Mouse (Mus musculus): ENCODE measurements around the gene March4. TPM values are rescaled to one million over a fixed set of nuclear protein-coding genes. Genes with fewer than 3 reads are reported as not detected.

The March4 gene
- polyA plus RNA-seq, 1 experiment from 2014 or later: 5.8 TPM

DNA sequence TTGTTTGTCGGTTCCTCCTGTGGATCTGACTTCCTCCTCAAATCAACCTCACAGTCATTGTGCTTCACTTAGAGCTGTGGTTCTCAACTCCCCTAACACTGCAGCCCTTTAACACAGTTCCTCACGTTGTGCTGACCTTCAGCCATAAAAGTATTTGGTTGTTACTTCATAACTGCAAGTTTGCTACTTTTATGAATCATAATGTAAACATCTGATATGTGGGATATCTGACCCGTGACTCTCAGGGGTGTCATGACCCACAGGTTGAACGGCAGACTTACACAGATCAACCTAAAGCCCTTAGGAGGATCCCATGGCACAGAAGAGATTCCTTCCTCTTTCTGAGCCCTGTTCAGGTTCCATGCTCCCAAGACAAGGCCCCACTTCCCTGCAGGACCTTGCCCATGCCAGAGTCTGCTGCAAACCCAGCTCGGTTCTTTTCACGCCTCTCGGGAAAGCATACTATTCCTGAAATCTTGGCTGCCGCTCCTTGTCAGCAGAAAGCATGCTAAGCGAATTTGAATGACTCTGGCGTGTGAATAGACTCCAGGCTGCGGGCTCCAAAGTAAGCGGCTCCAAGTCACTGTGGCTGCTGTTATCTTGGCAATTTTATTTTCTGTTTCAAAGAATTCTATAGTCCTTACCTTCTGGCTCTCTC is 71.7 kb downstream of the March4 start:
- H3K36me3 ChIP-seq: no peaks in the 10 kb centered on the region
- H3K4me3 ChIP-seq: no peak overlapping the region
- H3K27me3 ChIP-seq (replicated peaks): no peaks in the 10 kb centered on the region
- no peak overlapping the region for H3K4me2 ChIP-seq (replicated peaks)
- ATAC-seq (ENCODE audit: low FRiP score, low read depth): no peak
- no peaks in the 10 kb centered on the region for H3K4me1 ChIP-seq
- no peak overlapping the region for H3K9ac ChIP-seq
- H3K9me3 ChIP-seq: no peaks in the 10 kb centered on the region
- whole genome bisulfite sequencing: 55% methylated on average over 12 of the region's 12 CpGs
- no peak overlapping the region for H3K27ac ChIP-seq

DNA sequence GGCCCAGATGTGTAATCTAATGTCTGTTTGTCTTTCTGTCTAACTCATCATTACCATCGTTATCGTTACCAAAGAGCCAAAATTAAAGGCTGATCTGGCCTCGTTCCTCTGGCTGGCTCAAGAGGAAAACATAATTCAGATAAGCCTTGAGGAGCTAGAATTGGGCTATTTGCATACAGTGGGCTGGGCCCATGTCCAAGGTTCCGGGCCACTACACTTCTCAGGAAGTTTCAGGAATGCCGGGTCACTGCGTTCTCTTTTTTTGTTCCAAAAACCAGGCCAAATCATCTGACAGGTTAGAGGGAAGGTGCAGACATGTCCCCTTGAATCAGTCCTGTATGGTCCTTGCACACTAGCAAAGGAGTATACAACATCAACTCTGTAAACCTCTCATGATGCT is 74.2 kb downstream of the March4 start:
- no peaks in the 10 kb centered on the region for H3K36me3 ChIP-seq
- no peak overlapping the region for H3K9ac ChIP-seq
- H3K27me3 ChIP-seq (replicated peaks): no peaks in the 10 kb centered on the region
- H3K4me3 ChIP-seq: no peak overlapping the region
- no peak for ATAC-seq (ENCODE audit: low FRiP score, low read depth)
- no peak overlapping the region for H3K4me2 ChIP-seq (replicated peaks)
- H3K27ac ChIP-seq: no peak overlapping the region
- WGBS: 84% methylated on average over 6 of the region's 6 CpGs
- no peaks in the 10 kb centered on the region for H3K4me1 ChIP-seq
- H3K9me3 ChIP-seq: no peaks in the 10 kb centered on the region

DNA sequence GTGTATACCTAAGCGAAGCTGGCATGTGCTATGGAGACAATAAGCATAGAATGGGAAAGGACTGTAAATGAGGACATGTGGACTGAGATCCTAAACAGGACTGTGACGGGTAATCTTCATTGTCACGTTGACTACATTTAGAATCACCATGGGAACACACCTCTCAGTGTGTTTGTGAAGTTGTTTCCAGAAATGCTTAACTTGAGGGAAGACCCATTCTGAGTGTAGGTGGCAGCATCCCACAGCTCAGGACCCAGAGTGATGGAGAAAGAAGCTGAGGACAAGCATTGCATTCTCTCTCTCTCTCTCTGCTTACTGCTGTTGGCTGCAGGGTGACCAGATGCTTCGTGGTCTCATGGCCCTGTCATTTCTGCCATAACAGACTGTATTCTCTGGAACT is 79.1 kb downstream of the March4 start:
- no peak for ATAC-seq (ENCODE audit: low FRiP score, low read depth)

DNA sequence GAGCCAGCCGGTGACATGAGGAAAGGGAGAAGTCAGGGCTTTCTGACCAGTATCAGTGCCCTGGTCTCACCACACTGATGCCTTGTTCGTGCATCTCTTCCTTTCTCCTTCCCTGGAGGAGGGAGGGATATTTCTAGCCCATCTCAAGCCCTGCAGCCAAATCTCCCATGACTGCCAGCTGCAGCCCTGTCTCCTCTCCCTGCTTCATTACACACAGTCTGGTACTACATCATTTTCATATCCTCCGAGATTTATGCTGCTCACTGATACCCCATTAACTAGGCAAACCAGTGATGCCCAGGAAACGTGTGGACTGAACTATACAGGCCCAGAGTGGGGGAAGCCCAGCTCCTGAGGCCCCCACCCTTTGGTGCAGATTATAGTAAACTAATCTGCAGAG is 80.8 kb downstream of the March4 start:
- ATAC-seq (ENCODE audit: low FRiP score, low read depth): peak; percentile 75
- no peak overlapping the region for H3K4me2 ChIP-seq (replicated peaks)
- 0 out of 2 replicates have a peak overlapping the region, but pooled peaks have one; percentile 2 for H3K27ac ChIP-seq

More for the DNA sequence above, 79.1 kb downstream of the March4 start:
- H3K9me3 ChIP-seq: no peaks in the 10 kb centered on the region
- no peak overlapping the region for H3K4me3 ChIP-seq
- no peaks in the 10 kb centered on the region for H3K27me3 ChIP-seq (replicated peaks)
- H3K9ac ChIP-seq: no peak overlapping the region
- no peak overlapping the region for H3K4me2 ChIP-seq (replicated peaks)
- no peak overlapping the region for H3K27ac ChIP-seq
- H3K4me1 ChIP-seq: 0 out of 2 replicates have a peak, but pooled peaks cover 3% of the 10 kb centered on the region
- no peaks in the 10 kb centered on the region for H3K36me3 ChIP-seq
- WGBS: 86% methylated on average over 4 of the region's 4 CpGs

DNA sequence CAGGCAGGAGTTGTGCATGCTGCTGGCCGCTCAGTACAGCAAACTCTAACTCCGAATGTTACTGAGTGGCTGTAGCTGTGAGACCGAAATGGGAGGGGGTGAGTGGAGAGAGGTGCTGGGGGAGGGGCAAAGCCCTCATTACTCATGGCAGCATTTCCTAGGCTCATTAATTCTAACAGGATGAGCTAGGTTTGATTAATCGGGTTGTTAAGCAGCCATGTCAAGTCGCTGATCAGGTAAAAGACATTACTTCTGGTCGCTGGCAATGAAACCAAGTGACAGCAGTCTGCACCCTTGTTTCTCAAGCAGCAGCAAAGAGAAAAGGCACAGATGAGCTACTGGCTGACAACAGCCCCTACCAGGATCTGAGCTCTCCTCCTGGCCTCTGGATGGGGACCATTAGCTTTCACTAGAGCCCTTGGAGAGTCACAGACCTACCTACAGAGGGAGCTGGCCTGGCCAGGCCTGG is 82.0 kb downstream of the March4 start:
- Histone ChIP-seq H3K4me3 (no peak overlapping the region), H3K4me2 (replicated peaks) (no peak overlapping the region), H3K9me3 (no peaks in the 10 kb centered on the region), H3K27me3 (replicated peaks) (no peaks in the 10 kb centered on the region), H3K9ac (no peak overlapping the region), H3K36me3 (no peaks in the 10 kb centered on the region), H3K4me1 (0 out of 2 replicates have a peak, but pooled peaks cover 3% of the 10 kb centered on the region), H3K27ac (0 out of 2 replicates have a peak overlapping the region, but pooled peaks have one; percentile 51)
- ATAC-seq (ENCODE audit: low FRiP score, low read depth): peak; percentile 59
- WGBS: 59% methylated on average over 6 of the region's 6 CpGs

More for the DNA sequence above, 80.8 kb downstream of the March4 start:
- no peaks in the 10 kb centered on the region for H3K27me3 ChIP-seq (replicated peaks)
- H3K4me3 ChIP-seq: no peak overlapping the region
- no peaks in the 10 kb centered on the region for H3K36me3 ChIP-seq
- no peak overlapping the region for H3K9ac ChIP-seq
- WGBS: 66% methylated on average over 4 of the region's 4 CpGs
- no peaks in the 10 kb centered on the region for H3K9me3 ChIP-seq
- 0 out of 2 replicates have a peak, but pooled peaks cover 3% of the 10 kb centered on the region for H3K4me1 ChIP-seq

DNA sequence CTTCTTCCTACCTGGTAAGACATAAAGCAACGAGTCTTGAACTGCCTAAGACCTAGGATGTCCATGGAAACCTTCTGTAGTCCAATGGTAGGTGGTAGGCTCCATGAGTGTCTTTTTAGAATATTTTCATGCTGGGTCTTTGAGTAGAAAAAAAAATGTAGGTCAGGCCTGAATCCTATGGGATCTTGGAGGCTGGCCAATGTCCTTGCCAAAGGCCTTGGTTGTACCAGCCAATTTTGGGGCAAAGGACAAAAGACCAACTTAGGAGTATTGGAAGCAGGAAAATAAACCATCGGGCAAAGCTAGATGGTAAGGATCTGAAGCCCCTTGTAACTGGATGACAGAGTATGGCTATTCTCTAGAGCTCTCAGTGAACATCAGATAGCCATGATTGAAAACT is 83.9 kb downstream of the March4 start:
- WGBS: 80% methylated on average over 2 of the region's 2 CpGs
- Histone ChIP-seq H3K9me3 (no peaks in the 10 kb centered on the region), H3K27me3 (replicated peaks) (no peaks in the 10 kb centered on the region), H3K27ac (no peak overlapping the region), H3K4me2 (replicated peaks) (no peak overlapping the region), H3K4me1 (0 out of 2 replicates have a peak, but pooled peaks cover 3% of the 10 kb centered on the region), H3K9ac (no peak overlapping the region), H3K4me3 (no peak overlapping the region), H3K36me3 (no peaks in the 10 kb centered on the region)
- no peak for ATAC-seq (ENCODE audit: low FRiP score, low read depth)

DNA sequence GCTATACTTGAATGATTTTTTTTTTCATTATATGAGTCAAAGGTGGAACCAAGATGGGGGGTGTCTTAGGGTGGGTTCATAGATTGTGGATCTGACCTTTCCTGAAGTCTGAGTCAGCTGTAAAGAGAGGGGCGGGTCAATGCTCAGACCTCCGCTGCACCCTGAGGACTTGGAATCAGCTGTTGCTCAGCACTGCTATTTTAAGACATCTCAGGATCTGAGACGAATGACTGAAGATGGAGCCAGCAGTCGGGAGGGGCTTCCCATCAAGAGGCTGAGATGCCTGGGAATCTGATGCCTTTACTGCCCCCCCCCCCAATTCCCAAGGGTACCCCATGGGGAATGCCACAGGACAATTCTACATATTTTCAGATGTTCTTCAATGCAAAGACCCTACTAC is 85.9 kb downstream of the March4 start:
- no peak overlapping the region for H3K4me3 ChIP-seq
- no peak for ATAC-seq (ENCODE audit: low FRiP score, low read depth)
- no peaks in the 10 kb centered on the region for H3K9me3 ChIP-seq
- no peaks in the 10 kb centered on the region for H3K4me1 ChIP-seq
- WGBS: 75% methylated on average over 4 of the region's 4 CpGs
- H3K4me2 ChIP-seq (replicated peaks): no peak overlapping the region
- no peaks in the 10 kb centered on the region for H3K27me3 ChIP-seq (replicated peaks)
- no peak overlapping the region for H3K9ac ChIP-seq
- no peaks in the 10 kb centered on the region for H3K36me3 ChIP-seq
- no peak overlapping the region for H3K27ac ChIP-seq

DNA sequence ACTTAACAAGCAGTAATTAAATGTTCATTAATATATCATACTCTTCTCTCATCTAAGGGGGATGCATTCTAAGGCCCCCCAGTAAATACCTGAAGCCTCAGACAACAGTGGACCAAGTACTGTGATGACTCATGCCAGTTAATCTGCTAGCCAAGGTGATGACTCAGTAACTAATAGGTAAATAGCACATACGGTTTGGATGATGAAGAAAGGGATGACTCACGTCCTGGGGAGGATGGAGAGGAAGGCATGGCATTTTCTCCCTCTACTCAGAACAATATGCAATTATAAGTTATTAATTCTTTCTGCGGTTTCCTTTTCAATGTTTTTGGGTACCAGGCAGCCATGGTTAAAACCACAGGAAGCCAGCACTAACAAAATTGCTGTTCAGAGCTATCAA is 87.0 kb downstream of the March4 start:
- 87% methylated on average over 3 of the region's 3 CpGs for WGBS
- H3K27ac ChIP-seq: no peak overlapping the region
- no peaks in the 10 kb centered on the region for H3K27me3 ChIP-seq (replicated peaks)
- H3K4me1 ChIP-seq: no peaks in the 10 kb centered on the region
- no peak overlapping the region for H3K4me3 ChIP-seq
- H3K9ac ChIP-seq: no peak overlapping the region
- no peak for ATAC-seq (ENCODE audit: low FRiP score, low read depth)
- no peaks in the 10 kb centered on the region for H3K9me3 ChIP-seq
- H3K4me2 ChIP-seq (replicated peaks): no peak overlapping the region
- H3K36me3 ChIP-seq: no peaks in the 10 kb centered on the region

DNA sequence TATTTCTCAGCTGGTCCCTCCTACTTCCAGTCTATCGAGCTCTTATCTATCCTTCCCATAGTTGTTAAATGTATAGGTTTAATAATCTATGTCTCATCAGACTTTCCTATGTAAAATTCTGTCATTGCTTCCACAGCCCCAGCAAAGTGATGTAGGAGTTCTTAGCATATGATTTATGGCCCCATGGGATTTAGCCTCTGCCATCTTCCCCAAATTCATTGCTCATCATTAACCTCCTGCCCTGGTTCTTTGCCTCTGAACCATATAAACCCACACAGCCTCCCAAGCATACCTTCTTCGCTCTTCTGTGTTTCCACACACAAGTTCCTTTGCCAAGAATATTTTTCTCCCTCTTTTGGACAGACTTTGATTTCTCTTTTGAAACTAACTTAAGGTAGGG is 94.0 kb downstream of the March4 start:
- H3K27me3 ChIP-seq (replicated peaks): no peaks in the 10 kb centered on the region
- H3K4me3 ChIP-seq: no peak overlapping the region
- H3K4me2 ChIP-seq (replicated peaks): no peak overlapping the region
- no peak for ATAC-seq (ENCODE audit: low FRiP score, low read depth)
- H3K27ac ChIP-seq: no peak overlapping the region
- no peaks in the 10 kb centered on the region for H3K36me3 ChIP-seq
- WGBS: 86% methylated on average over 2 of the region's 2 CpGs
- no peaks in the 10 kb centered on the region for H3K9me3 ChIP-seq
- no peak overlapping the region for H3K9ac ChIP-seq
- no peaks in the 10 kb centered on the region for H3K4me1 ChIP-seq

DNA sequence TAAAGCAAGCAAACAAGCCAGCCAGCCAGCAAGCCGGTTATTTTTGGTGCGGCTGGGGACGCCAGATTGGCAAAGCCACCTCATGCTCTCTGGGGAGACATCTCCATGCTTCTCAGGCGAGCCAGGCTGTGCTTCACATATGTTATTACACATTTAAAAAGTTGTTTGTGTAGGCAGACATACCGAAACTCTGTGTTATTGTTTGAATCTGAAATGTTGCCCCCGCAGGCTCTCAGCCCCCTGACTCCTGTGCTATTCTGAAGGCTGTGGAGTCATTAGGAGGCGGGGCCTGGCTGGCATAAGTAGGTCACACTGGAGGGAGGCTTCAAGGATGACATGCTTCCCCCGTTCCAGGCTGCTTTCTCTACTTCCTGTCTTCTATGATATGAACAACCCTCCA is 97.6 kb downstream of the March4 start:
- Histone ChIP-seq H3K9ac (no peak overlapping the region), H3K27ac (no peak overlapping the region), H3K4me1 (no peaks in the 10 kb centered on the region), H3K4me2 (replicated peaks) (no peak overlapping the region), H3K27me3 (replicated peaks) (no peaks in the 10 kb centered on the region), H3K4me3 (no peak overlapping the region), H3K9me3 (no peaks in the 10 kb centered on the region), H3K36me3 (no peaks in the 10 kb centered on the region)
- ATAC-seq (ENCODE audit: low FRiP score, low read depth): no peak
- 68% methylated on average over 8 of the region's 8 CpGs for WGBS

DNA sequence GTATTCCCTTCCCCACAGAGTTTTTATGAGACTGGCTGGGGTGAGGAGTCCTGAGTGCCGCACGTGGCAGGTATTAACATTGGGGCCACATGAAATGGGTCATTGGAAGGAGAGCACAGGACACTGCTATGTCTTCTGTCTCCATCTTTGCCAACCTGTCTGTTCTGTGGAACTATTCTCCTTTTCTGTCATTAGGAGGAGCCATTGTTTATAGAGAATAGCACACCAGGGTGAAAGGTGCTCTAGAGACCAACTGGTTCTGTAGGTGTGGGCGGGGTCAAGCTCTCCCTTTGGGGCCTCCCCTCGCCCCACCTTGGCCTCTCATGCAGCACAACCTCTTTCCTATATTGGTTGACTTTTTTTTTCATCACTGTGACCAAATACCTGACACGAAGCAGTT is 99.8 kb downstream of the March4 start:
- 80% methylated on average over 5 of the region's 5 CpGs for WGBS
- no peak for ATAC-seq (ENCODE audit: low FRiP score, low read depth)
- H3K36me3 ChIP-seq: no peaks in the 10 kb centered on the region
- H3K9me3 ChIP-seq: no peaks in the 10 kb centered on the region
- H3K9ac ChIP-seq: no peak overlapping the region
- no peak overlapping the region for H3K4me3 ChIP-seq
- no peak overlapping the region for H3K27ac ChIP-seq
- no peak overlapping the region for H3K4me2 ChIP-seq (replicated peaks)
- H3K27me3 ChIP-seq (replicated peaks): no peaks in the 10 kb centered on the region
- no peaks in the 10 kb centered on the region for H3K4me1 ChIP-seq

DNA sequence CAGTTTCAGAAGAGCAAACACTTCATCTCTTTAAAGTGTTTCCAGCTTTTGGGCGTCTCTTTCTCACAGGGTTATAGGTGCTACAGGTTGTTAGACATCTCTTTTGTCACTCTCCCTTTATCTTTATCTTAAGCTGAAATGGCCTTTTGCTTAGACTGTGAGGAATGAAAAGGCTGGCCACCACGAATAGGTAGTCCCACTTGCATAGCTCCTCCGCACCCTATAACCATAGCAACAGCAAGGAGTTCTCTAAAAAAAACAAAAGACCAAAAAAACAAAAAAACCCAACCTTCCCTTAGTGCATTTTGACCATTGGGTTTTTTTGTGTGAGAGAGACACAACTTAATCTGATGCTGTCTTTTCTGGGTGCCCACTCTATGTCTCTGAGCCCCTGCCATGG is 102.2 kb downstream of the March4 start:
- no peak for ATAC-seq (ENCODE audit: low FRiP score, low read depth)
- no peak overlapping the region for H3K4me3 ChIP-seq
- H3K27ac ChIP-seq: no peak overlapping the region
- no peaks in the 10 kb centered on the region for H3K27me3 ChIP-seq (replicated peaks)
- WGBS: 61% methylated on average over 3 of the region's 3 CpGs
- no peaks in the 10 kb centered on the region for H3K36me3 ChIP-seq
- H3K4me1 ChIP-seq: no peaks in the 10 kb centered on the region
- H3K4me2 ChIP-seq (replicated peaks): no peak overlapping the region
- H3K9ac ChIP-seq: no peak overlapping the region
- H3K9me3 ChIP-seq: no peaks in the 10 kb centered on the region

DNA sequence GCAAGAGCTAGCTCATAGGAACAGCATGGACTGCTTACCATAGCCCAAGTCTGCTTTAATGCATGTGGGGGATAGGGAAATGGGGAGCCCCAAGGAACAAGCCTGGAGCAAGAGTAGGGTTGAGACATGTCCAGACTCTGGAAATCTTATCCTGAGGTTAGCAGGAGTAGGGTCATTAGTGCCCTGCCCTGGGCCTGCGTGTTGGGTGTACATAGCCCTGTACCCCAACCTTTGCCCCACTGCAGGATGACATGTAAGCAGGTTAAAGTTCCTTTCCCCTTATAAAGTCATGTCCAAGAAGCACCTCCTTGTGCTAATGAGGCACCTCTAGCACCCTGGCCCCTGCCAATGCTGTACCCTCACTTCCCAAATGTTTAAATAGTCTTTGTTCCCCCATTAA is 104.2 kb downstream of the March4 start:
- H3K9me3 ChIP-seq: no peaks in the 10 kb centered on the region
- H3K9ac ChIP-seq: no peak overlapping the region
- no peak overlapping the region for H3K4me3 ChIP-seq
- H3K27me3 ChIP-seq (replicated peaks): no peaks in the 10 kb centered on the region
- H3K36me3 ChIP-seq: peaks cover 4% of the 10 kb centered on the region; the same call in 1 of the 2 replicates
- no peak for ATAC-seq (ENCODE audit: low FRiP score, low read depth)
- no peak overlapping the region for H3K4me2 ChIP-seq (replicated peaks)
- no peak overlapping the region for H3K27ac ChIP-seq
- 85% methylated on average over 1 of the region's 1 CpGs for WGBS
- no peaks in the 10 kb centered on the region for H3K4me1 ChIP-seq

Measured in neural tube, embryonic 12.5 days (tissue).